Mouse (Mus musculus): Measurements from ENCODE around the gene Gemin5. TPM values are rescaled to one million over a fixed set of nuclear protein-coding genes. Genes with fewer than 3 reads are reported as not detected.

Gene Gemin5
- total RNA-seq, 2 experiments from 2014 or later: 14.8 to 15.3 TPM

GRCm38 (mm10) chr11:58179563-58179962, 11.2 kb upstream of the Gemin5 start:
- peak; percentile 33 to 65 for DNase-seq (ENCODE audit: low spot score in 2 of 2)

- peak; percentile 92 to 96 for DNase-seq (ENCODE audit: low spot score in 2 of 2)
Observed at GRCm38 (mm10) chr11:58171459-58172091, 3.2 kb upstream of the Gemin5 start, which contains the start of gene Mrpl22. TSS of gene Mrpl22 (plus strand) at chr11:58171661.

DNA sequence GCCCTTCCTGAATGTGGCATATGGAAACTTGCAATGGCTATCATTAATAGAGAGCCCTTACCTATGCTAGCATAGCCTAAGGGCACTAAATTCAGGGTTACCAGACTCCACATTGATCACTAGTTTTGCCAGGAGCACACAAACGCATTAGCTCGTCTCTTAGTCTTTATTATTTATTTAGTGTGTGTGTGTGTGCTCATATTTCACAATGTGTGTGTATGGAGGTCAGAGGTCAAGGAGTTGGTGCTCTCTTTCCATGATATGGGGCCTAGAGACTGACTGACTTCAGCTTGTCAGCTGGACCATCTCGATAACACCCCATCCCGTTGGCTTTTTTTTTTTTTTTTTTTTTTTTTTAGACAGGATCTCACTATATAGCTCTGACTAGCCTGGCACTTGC, 1.3 kb upstream of the Gemin5 start:
- DNase-seq (ENCODE audit: low spot score in 2 of 2): no peak

DNA sequence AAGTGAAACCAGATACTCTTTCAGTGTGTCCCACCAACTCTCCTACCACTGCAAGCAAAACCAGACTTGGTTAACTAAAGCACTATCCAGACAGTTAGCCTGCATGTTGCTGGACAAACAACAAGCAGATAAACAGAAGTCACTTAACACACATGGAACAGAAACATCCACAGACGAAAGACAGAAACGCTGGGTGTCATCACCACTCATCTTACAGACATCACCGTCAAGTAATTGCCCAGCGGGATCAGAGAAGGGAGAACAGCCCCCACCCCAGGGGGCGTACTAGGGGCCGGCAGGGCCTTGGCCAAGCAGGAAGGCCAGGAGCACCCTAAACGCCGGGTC, 545 bp downstream of the Gemin5 start:
- no peak for DNase-seq (ENCODE audit: low spot score in 2 of 2)

- no peak for DNase-seq (ENCODE audit: low spot score in 2 of 2)
Observed at GRCm38 (mm10) chr11:58165072-58165471, 3.3 kb downstream of the Gemin5 start.

- no peak for DNase-seq (ENCODE audit: low spot score in 2 of 2)
Observed at GRCm38 (mm10) chr11:58156871-58157270, 11.5 kb downstream of the Gemin5 start.

GRCm38 (mm10) chr11:58155458-58155857, 12.9 kb downstream of the Gemin5 start:
- DNase-seq (ENCODE audit: low spot score in 2 of 2): no peak

- DNase-seq (ENCODE audit: low spot score in 2 of 2): no peak
Observed at GRCm38 (mm10) chr11:58146241-58146640, 22.1 kb downstream of the Gemin5 start.

GRCm38 (mm10) chr11:58143704-58144426, 24.5 kb downstream of the Gemin5 start:
- no peak for DNase-seq (ENCODE audit: low spot score in 2 of 2)

- no peak for DNase-seq (ENCODE audit: low spot score in 2 of 2)
Observed at GRCm38 (mm10) chr11:58139466-58139865, 28.9 kb downstream of the Gemin5 start.

DNA sequence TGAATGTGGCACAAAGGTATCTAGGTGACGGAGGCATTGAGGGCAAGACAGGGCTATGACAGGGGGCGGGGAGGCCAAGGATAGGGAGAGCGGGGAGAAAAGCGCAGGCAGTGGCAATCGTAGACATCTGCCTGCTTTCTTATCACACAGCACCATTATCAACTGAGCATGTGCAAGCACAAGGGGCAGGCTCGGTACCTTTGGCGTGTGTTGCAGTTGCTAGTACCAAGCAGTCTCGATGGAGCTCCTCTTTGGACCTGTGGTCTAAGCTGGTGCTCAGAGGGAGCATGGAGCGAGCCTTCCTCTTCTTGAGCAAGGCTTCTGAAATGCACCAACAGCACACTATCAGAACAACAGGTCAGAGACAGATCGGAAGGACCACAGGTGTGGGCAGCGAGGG, 29.5 kb downstream of the Gemin5 start:
- no peak for DNase-seq (ENCODE audit: low spot score in 2 of 2)

- DNase-seq (ENCODE audit: low spot score in 2 of 2): no peak
Observed at GRCm38 (mm10) chr11:58136677-58137076, 31.7 kb downstream of the Gemin5 start.

- DNase-seq (ENCODE audit: low spot score in 2 of 2): no peak
Observed at GRCm38 (mm10) chr11:58135296-58135695, 33.0 kb downstream of the Gemin5 start.

GRCm38 (mm10) chr11:58134869-58135268, 33.5 kb downstream of the Gemin5 start:
- no peak for DNase-seq (ENCODE audit: low spot score in 2 of 2)

DNA sequence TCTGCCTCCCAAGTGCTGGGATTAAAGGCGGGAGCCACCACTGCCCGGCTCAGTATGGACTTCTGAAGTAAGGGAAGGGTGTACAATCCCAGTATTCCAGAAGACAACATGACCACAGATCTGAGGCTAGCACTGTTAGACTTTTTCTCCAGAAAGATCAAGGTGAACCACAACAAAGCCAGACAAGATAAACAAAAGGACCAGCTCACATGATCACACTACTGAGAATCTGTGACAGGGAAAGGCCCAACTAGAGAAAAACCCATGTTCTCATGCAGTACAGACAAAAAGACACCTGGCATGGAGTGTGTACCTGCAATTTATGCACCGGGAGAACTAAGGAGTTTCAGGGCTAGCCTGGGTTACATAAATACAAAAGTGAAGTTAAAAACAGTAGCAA, 36.3 kb downstream of the Gemin5 start:
- no peak for DNase-seq (ENCODE audit: low spot score in 2 of 2)

GRCm38 (mm10) chr11:58129302-58129843, 39.0 kb downstream of the Gemin5 start:
- no peak for DNase-seq (ENCODE audit: low spot score in 2 of 2)

DNA sequence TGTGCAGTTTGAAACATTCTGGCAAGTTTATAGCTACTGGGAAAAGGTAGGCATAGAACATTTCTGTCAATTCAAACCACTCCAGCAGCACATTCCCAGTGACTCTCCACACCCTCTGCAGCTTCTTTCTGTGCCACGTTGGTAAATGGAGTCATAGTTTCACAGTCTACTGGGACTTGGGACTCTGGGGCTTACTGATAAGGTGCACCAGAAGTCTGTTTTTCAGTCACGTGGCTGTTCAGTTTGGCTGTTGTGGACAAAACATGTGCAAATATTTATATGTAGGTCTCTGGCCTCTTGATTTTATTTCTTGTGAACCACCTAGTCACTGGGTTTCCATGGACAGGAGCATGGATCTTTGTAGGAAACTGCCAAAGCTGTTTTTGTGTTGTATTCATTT, 40.8 kb downstream of the Gemin5 start:
- DNase-seq (ENCODE audit: low spot score in 2 of 2): no peak

GRCm38 (mm10) chr11:58126397-58127160, 41.8 kb downstream of the Gemin5 start:
- peak in 1 of 2 experiments; percentile 53 for DNase-seq (ENCODE audit: low spot score in 2 of 2)

GRCm38 (mm10) chr11:58125021-58125420, 43.3 kb downstream of the Gemin5 start:
- DNase-seq (ENCODE audit: low spot score in 2 of 2): no peak

DNA sequence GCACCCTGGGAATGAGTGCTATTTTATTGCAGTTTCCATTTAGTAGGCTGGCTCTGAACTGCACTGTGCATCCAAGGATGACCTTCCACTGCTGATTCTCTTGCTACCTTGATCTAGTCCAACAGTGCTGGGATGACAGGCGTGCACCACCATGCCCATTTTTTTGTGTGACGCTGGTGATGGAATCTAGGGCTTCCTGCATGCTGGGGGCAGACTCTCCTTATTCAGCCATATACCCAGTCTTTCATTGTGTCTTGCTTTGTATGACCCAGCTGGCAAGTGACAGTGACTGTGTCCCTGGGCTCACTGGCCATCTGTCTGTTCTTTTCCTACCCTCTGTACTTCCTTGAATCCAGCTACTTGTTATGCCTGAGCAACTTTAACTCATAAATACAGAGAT, 44.6 kb downstream of the Gemin5 start:
- DNase-seq (ENCODE audit: low spot score in 2 of 2): no peak

DNA sequence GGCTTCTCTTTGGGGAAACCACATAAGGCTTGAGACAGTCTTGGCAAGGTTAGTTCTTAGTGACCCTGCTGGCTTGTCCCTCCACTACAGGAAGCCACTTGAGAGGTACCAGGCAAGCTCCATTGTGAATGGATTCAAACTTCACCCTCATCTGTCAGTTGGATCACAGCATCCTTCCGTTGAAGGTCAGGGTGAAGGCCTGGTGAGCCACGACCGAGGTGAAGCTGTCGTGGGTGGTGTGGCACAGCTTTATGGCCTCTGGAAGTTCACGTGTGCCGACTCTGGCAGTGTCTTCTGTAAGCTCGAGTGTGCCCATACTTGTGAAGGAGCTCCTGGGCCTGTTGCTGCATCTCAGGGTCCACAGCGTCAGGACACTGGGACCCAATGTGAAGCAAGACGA, 47.0 kb downstream of the Gemin5 start:
- DNase-seq (ENCODE audit: low spot score in 2 of 2): no peak

DNA sequence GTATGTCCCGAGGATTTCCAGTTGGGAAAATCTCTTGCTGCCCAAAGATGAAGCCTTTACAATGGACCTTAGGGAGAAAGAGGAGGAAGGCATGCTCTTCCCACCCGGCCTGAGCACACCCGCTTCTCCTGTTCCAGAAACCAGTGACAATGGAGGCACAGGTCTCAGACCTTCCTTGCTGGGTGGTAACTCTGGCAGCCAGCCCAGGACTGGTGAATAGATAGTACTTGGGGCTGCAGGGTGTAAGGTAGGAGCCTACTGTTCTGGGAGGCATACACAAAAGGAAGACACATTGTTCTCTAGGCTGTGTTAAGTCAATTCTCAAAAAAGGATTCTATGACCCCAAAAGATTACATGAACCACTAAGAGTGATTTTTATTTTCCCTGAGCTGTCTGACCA, 47.7 kb downstream of the Gemin5 start:
- DNase-seq (ENCODE audit: low spot score in 2 of 2): no peak

All from gastrocnemius, postnatal 4 days (tissue).